Mouse (Mus musculus) embryo, embryonic 9.5 days (tissue): ENCODE results near the gene Rpl18.

Experiments
- DNase-seq: peaks from one replicate; pipeline ENCODE4 v3.0.0-alpha.2; 2017; ENCODE audit errors: extremely low spot score

The Rpl18 gene

DNA sequence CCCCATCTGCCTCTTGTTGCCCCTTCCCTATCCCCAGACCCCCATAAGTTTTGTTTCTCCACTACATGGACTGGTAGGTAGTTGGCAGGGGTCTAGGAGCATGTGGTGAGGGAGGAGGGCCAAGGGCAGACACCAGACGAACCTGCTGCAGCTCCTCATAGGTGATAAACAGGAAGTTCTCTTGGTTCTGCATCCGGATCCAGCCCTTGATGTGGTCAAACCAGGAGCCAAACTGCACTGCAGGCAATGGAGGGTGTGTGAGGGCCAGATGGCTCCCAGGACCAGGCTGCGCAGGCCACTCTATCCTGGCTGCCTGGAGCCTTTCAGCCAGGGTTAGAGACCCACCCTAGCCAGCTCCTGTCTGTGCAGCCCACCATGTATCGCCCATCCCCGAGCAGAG lies 18.2 kb downstream of the Rpl18 start:
- DNase-seq, result no peak

DNA sequence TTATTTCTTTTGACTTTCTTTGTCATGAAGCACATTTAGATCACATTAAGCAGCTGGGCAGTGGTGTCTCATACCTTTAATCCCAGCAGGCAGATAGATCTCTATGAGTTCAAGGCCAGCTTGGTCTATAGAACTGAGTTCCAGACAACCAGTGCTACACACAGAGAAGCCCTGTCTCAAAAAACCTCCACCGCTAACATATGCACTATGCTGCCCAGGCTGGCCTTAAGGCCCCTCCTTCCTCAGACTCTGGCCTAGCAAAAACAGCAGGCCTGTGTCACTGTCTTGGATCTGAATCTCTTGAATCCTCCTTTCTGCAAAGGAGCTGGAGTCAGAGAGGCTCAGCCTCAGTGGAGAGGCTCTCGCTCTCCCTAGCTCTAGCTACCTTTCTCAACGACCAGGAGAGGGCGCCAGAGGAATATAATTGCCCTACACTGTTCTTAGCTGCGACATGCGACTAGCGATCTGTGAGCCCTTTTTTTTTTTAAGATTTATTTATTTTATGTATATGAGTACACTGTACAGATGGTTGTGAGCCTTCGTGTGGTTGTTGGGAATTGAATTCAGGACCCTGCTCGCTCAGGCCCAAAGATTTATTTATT lies 24.0 kb downstream of the Rpl18 start:
- DNase-seq, result peak; percentile 71

DNA sequence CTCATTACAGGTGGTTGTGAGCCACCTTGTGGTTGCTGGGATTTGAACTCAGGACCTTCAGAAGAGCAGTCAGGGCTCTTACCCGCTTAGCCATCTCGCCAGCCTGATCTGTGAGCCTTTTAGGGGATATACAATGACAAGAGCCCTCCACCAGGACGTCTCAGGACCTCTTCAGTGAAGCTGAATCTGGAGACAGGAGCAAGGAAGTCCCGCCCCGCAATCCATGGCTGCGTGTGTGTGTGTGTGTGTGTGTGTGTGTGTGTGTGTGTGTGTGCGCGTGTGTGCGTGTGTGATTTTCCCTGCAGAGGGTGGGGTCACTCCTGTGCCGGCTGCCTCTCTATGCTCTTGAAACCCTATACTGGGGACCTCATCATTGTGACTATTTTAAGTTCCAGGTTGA lies 24.6 kb downstream of the Rpl18 start:
- DNase-seq, result no peak

DNA sequence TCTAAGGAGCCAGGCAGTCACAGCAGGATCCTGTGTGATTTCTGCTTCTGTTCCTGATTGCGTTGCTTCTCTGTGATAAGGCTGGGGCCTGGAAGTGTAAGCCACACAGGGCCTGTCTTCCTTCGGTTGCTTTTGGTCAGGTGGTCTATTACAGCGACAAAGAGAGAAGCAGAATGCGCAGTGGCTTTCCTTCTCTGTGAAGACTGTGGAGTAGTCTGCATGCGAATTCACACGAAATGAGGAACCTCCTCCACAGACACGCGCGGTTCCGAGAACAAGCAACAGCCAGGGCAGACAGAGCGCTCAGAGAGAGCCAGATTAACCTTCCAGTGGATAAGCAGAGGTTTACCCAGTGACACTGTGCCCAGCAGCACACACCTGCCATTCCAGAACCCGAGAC lies 26.1 kb downstream of the Rpl18 start:
- no peak for DNase-seq

DNA sequence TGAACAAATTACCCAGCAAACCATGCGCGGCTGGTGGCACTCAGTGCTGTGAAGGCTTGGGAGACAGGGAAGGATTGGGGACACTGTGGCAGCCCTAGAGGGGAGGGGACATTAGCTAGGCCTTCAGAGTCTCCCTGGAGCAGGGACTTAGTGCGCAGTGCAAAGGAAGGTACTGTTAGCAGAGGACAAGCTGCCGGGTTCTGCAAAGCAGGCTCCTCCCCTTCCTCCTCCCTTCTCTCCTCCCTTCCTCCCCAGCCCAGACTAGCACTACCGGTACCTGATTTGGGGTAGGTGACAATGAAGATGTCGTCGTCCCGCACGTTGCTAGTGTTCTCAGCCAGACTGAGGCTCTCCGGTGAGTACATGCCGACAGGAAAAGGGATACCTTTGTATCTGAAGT lies 26.5 kb downstream of the Rpl18 start:
- no peak for DNase-seq

DNA sequence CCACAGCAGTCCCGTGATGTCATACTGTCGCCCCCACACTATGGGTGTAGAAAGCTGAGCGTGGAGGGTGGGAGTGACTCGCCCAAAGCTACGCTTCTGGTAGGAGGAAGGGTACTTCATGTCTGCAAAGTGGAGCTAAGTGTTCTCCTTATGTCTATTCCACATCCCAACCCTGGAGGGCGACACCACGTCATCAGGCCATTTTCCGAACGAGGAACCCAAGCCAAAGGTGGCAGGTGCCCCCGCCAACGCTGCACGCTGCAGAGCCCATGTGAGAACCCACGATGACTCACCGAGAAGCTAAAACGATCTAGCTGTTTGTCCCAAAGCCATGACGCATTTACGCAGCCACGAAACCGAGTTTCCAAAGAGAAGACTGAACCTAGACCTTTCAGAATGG lies 27.1 kb downstream of the Rpl18 start:
- DNase-seq, result no peak

DNA sequence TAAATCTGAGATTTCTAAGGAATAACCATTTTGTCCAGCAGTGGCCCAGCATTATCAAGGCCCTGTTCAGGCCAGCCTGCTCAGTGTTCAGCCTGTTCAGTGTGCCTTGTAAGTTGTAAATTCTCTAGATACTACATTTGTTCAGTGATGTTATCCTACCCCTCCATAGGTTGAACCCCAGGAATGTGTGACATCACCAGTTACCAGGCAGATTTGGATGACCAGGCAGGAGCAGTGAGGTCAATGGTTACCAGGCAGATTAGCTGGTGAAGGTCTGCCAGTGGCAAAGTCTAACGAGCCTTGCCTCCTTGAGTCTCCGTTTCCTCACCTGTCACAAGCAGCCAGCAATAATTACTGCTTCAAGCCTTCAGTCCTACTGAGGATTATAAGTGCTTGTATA lies 29.1 kb downstream of the Rpl18 start:
- DNase-seq, result peak; percentile 66

DNA sequence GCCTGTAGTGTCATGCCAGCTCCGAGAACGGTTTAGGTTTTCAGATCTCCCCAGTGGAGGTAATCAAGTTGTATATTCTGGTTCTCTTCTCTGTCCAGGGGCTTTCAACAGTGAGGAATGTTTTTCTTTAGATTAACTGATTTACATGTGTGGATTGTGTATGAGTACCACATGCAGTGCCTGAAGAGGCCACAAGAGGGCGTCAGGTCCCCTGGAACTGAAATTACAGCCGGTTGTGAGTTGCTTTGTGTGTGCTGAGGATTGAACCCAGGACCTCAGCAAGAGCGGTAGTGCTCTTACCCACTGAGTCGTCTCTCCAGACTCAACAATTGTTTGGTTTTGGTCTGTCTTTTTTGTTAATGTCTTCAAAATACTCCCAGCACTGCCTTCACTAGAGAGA lies 31.3 kb downstream of the Rpl18 start:
- DNase-seq, result no peak

DNA sequence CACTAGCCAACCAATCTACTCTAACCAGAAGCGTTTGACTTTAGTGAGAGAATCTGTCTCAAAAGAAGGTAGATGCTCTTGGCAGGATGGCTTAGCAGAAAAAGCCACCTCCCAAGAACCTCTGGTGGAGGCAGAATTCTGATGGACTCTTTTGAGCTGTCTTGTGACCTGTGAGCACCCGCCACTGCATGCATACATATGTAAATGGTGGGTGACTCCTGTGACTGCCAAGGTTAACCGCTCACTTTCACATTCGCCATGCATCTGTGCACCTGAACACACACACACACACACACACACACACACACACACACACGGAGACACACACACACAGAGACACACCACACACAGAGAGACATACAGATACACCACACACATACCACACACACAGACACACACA lies 32.2 kb downstream of the Rpl18 start:
- DNase-seq, result no peak

DNA sequence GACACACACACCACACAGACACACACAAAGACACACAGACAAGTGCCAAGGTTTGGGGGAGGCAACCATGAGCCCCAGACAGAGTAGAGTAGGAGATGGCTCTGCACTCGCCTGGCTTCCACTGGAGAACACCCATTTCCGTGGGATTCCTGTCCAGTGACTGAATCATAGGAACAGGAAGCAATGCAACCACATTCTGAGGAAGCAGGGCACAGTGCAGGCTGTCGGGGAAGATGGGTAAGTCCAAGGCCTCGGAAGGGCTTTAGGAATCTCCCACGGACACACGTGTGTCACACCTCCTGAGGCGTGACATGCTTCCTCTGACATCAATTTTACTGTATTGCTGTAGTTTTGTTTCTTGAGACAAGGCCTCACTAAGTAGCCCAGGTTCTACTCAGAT lies 32.9 kb downstream of the Rpl18 start:
- no peak for DNase-seq

DNA sequence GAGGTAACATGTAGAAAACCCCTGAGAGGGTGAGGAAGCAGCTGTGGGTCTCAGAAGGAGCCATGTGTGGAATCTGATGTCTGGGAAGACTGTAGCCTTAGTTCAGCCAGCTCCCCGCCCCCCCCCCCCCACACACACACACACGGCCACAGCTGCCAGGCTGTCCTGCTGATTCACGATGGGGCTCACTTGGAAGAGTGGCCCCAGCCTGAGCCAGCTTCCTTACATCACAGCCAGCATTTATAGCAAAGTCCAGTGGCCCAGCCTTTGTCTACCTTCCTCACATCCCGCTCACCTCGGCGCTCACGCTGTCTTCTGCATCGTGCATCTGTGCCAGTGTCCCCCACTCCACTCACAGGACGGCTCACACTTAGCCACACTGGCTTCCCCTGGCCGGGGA lies 34.1 kb downstream of the Rpl18 start:
- DNase-seq, result no peak

DNA sequence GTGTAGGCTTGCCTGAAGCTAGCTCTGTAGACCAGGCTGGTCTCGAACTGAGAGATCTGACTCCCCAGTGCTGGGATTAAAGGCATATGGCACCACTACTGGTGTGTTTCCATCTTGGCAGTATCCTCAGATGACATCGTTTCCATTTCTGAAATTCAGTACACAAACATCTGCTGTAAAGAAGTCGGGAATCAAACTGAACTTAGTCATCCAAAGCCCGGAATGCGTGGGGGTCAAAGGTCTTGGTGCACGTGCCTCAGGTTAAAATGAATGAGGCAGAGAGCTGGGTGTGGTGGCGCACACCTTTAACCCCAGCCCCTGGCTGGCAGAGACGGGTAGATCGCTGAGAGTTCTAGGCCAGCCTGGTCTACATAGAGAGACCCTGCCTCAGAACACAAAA lies 34.9 kb downstream of the Rpl18 start:
- no peak for DNase-seq

DNA sequence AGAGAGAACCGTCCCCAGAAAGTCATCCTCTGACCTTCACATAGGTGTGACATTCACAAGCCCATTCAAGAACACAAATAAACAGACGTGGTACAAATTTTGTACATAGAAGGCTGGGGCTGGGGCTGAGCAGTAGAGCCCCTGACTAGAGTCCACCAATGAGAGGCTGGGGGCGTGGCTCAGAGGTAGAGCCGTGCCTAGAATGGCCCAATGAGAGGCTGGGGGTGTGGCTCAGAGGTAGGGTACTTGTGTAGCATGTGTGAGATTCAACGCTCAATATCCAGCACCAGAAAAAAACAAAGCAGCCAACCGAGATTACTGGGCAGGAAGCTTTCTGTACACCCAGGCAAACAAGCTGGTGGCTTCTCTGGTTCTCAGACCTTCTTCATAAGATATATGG lies 40.4 kb downstream of the Rpl18 start:
- no peak for DNase-seq

DNA sequence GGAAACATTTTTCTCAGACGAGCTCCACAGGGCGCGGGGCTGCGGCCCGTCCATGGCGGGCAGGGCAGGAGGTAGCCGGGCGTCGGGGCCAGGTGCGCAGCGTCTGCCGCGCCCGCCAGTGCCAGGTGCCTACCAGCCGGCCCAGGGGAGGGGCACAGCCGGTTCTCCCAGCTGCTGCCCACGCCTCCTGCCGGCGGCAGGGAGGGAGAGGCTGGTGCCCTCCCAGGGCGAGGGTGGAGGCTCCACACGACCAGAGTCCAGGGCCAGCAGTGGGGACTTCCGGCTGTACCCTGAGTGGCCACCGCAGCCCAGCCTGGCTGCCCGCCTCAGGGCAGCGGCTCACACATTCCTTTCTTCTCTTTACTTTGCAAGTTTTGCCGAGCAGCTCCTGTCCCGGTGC lies 44.1 kb downstream of the Rpl18 start:
- DNase-seq, result no peak

DNA sequence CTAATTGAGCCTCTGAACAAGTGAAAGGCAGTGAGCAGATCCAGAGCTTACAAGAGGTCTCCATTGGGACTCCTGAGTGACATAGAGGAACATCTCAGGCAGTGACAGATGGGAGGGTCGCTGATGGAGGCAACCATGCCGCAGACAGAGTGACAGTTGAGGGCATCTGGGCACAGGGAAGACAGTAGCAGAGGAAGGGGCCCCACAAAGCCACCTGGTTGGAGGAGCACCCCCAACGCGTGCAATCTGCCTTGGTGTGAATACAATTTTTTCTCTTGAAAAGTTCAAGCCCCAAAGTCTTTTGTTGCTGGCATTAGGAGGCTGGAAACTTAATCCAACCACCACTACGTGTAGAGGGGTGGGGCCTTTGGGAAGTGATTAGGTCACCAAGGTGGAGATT lies 44.9 kb downstream of the Rpl18 start:
- DNase-seq, result no peak

DNA sequence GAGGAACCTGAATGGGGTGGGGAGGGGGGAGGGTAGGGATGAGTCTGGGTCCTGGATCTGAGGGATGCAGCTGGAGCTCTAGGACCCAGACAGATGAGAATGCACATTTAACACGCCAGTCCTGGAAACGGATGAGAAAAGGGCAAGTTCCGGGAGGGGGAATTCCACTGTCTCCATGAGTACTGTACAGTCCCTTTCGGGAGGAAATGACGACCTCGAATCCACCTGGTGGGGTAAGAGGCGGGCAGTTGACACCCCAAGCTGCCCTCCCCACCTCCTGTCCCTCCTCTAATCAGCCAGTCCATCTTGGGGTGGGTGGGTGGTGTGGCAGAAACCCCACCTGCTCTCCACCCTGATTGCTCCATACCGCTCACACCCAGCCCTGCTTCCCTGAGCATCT lies 50.7 kb downstream of the Rpl18 start:
- no peak for DNase-seq

DNA sequence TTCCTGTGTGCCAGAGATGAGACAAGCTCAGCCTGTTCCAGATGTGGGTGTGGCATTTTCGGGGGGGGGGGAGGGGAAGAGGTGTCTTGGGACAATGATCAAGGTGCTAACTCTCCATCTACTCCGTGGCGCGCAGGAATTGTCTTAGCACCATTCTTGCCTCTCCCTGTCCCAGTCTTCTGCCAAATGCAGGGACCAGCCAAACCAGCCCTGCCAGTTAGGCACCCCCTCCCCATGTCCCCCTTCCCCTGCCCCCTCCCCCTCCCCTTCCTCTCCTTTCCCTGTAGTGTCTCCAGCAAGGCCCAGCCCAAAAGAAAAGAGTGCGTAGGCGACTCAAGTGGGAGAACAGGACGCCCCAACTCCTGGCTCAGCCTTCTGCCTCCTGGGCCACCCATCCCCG lies 51.5 kb downstream of the Rpl18 start:
- DNase-seq, result no peak

DNA sequence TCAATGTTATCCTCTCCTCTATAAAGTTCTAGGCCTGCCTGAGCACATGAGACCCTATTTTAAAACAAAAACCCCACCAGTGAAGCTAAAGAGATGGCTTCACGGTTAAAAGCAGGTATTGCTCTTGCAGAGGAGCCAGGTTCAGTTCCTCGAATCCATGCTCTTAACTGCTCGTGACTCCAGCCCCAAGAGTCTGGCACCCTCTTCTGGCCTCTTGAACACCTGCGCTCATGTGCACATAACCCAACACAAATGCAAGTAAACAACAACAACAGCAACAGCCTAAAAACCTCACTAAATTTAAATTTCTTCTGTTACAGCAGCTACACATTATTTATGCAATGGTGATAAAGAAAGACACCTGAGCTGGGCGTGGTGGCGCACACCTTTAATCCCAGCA lies 52.2 kb downstream of the Rpl18 start:
- DNase-seq, result no peak
